Mouse (Mus musculus) small intestine, adult 2 months (tissue): ENCODE measurements around the gene Dlgap1.

Source experiments
- CTCF ChIP-seq: fragments of 200-500 bp; IDR thresholded peaks from 2 replicates; pipeline ENCODE4 v1.5.1; 2012; ENCODE audit warnings: low read depth, mild to moderate bottlenecking, control low read depth, inconsistent platforms, low read length, moderate library complexity, mixed read lengths; ENCODE audit not compliant: insufficient replicate concordance, insufficient read length; ENCODE audit errors: extremely low read depth
- POLR2A ChIP-seq: fragments of 200-500 bp; IDR thresholded peaks from 2 replicates; pipeline ENCODE4 v1.6.1; 2012; ENCODE audit warnings: low read depth, mild to moderate bottlenecking, control low read depth, inconsistent platforms, low read length, moderate library complexity

DNA sequence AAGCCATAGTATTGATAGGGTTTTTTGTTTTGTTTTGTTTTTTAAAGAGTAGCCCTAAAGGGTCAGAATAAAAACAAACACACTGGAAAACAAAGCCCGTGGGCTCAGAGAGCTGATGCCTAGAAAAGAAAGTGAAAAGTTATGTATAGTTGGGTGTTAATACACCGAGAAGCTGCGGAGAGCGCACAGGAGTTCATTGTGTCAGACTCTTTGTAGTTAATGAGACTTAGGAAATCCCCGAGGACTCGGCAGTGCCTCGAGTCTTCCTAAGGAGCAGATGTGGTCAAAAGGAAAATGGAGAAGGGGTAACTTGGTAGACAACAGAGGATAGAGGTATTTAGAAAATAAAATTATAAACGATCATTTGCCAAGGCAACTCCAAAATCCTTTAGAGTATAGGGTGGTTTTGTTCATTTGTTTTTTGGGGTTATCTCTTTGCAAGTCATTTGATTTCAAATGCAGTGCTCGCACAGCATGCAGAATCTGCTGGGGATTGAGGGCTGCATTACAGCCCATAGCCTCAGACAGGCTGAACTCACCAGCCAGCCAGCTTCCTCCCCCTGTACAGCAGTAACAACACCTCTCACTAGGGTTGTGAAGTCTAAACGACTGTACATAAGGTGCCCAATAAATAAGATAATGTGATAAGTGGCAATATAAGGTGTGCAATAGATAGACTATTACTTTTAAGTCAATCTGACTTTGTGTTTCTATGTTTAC lies 866.4 kb downstream of the Dlgap1 start:
- TF ChIP-seq CTCF (no peak), POLR2A (no peak)
